Mouse (Mus musculus) stomach, postnatal 0 days (tissue): Measurements from ENCODE around the gene Shank3.

Experiments
- CTCF ChIP-seq: IDR thresholded peaks from 2 replicates; pipeline ENCODE4 v1.5.1; 2016; ENCODE audit warnings: antibody characterized with exemption, low read depth, mild to moderate bottlenecking, moderate library complexity
- EP300 ChIP-seq: optimal IDR thresholded peaks from 2 replicates; pipeline ENCODE3; 2016; ENCODE audit warnings: antibody characterized with exemption

DNA sequence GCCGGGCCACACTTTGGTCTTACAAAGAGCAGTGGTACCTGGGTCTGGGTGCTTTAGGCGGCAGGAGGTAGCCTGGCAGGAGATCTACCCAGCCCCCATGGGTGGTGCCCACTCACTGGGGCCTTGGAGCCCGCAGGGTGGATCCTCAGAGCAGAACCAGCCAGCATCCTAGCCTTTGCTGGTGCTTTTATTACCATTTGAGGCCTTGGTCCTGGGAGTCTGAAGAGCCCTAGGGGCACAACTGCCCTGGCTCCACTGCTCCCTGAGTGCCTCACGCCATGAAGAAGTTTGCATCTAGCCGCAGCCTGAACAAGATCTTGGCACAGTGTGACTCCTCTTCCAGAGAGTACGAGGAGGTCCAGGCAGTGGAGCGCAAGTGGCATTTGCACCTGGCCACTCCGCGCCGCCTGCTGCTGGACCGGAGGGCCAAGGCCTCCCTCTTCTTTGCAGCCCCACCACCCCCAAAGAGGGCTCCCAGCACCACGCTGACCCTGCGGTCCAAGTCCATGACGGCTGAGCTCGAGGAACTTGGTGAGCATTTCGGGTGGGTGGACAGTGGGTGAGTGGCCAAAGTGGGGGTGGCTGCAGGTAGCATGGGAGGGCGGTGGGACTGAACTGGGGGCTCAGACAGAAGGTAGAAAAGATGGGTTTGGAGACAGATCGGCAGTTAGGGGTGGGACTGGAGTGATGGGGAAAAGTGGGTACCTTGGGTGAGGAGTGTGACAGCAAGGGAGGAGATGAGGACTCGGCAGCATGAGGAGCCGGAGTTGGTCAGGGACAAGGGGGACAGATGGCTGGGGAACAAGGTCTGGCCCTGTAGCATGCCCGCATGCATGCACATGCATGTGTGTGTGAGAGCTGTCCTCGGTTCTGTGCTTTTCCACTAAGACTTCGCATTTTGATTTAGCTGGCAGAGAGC is 33.8 kb downstream of the Shank3 start:
- no peak for TF ChIP-seq EP300
- TF ChIP-seq CTCF, result no peak
